Comparison of ENCODE assay signal across 8 mouse cellular contexts in genomic region chrX:152655796-152656608, GRCm38 (mm10).
DNase-seq lines count a peak whose midpoint lies in the region; ATAC-seq lines count a peak whose summit lies in the region.
"Had no signal": no experiment of that assay in that cellular context is flagged by ENCODE, and none has a peak within 500 bp of the region (broad histone marks: within the 10 kb centered on the region; RNA-seq: fewer than 3 reads in every experiment).

No protein-coding gene starts in this region.

- no peaks in the 10 kb centered on the region for H3K9me3 ChIP-seq in embryonic facial prominence, embryonic 14.5 days (ENCODE audit: control insufficient read depth, low read length)
- no peaks in the 10 kb centered on the region for H3K9me3 ChIP-seq in neural tube, embryonic 15.5 days (replicated peaks)

- peak; percentile 89 for ATAC-seq in embryonic facial prominence, embryonic 14.5 days (ENCODE audit: low read depth)
- peak; percentile 91 for ATAC-seq in neural tube, embryonic 15.5 days (ENCODE audit: low FRiP score)
- no peak for ATAC-seq in erythroid progenitor cell, adult 5-6 weeks (replicated peaks; ENCODE audit: low FRiP score, poor library complexity, severe bottlenecking)

- no peak overlapping the region for H3K27ac ChIP-seq in embryonic facial prominence, embryonic 14.5 days (replicated peaks; ENCODE audit: low read depth, low read length)
- H3K27ac ChIP-seq in neural tube, embryonic 15.5 days (replicated peaks): peak overlapping the region; percentile 56; the same call in 1 of the 2 replicates

- no peaks in the 10 kb centered on the region for H3K4me1 ChIP-seq in embryonic facial prominence, embryonic 14.5 days (ENCODE audit: control insufficient read depth, insufficient read depth, low read length)
- no peaks in the 10 kb centered on the region; the same call in 1 of the 2 replicates for H3K4me1 ChIP-seq in neural tube, embryonic 15.5 days

- no peak overlapping the region for H3K4me2 ChIP-seq in embryonic facial prominence, embryonic 14.5 days (ENCODE audit: low read depth, low read length)
- peak overlapping the region; percentile 39 for H3K4me2 ChIP-seq in neural tube, embryonic 15.5 days

- H3K4me3 ChIP-seq in embryonic facial prominence, embryonic 14.5 days (ENCODE audit: low read depth, low read length): no peak overlapping the region
- no peak overlapping the region for H3K4me3 ChIP-seq in neural tube, embryonic 15.5 days (replicated peaks)

- 38% methylated on average over 8 of the region's 8 CpGs for WGBS in embryonic facial prominence, embryonic 14.5 days
- WGBS in neural tube, embryonic 15.5 days: 31% methylated on average over 8 of the region's 8 CpGs

- no peak overlapping the region for H3K9ac ChIP-seq in embryonic facial prominence, embryonic 14.5 days (ENCODE audit: low read depth, low read length)
- H3K9ac ChIP-seq in neural tube, embryonic 15.5 days (replicated peaks): no peak overlapping the region

- H3K27me3 ChIP-seq in embryonic facial prominence, embryonic 14.5 days (replicated peaks; ENCODE audit: control insufficient read depth, insufficient read depth, low read length): peaks cover 33% of the 10 kb centered on the region
- H3K27me3 ChIP-seq in neural tube, embryonic 15.5 days (replicated peaks): peaks cover 37% of the 10 kb centered on the region; the same call in 1 of the 2 replicates

- peak; percentile 44 for DNase-seq in embryonic facial prominence, embryonic 14.5 days (ENCODE audit: low spot score)
- DNase-seq in frontal cortex, postnatal 14 days (ENCODE audit: low spot score in 2 of 2): peak; percentile 14 to 38
- peak; percentile 21 to 34 for DNase-seq in left cerebral cortex, adult 8-10 months (ENCODE audit: low spot score in 2 of 2)
- no peak for DNase-seq in heart, adult 11 months
- no peak for DNase-seq in urinary bladder, postnatal 25 days (ENCODE audit: low spot score)
- DNase-seq: kidney, postnatal 25 days had no signal

- no peaks in the 10 kb centered on the region for H3K36me3 ChIP-seq in embryonic facial prominence, embryonic 14.5 days (ENCODE audit: control insufficient read depth, insufficient read depth, low read length)
- H3K36me3 ChIP-seq in neural tube, embryonic 15.5 days: no peaks in the 10 kb centered on the region

Comparison
In these comparisons a context has a peak if more than half of its experiments do, and no peak if none do; other contexts are left out.
1. DNase-seq: peak in embryonic facial prominence, embryonic 14.5 days (single experiment), frontal cortex, postnatal 14 days (2 of 2) and left cerebral cortex, adult 8-10 months (2 of 2); none in heart, adult 11 months (single experiment) and urinary bladder, postnatal 25 days (single experiment).